Mouse (Mus musculus) right cerebral cortex, postnatal 14 days (tissue): ENCODE measurements around the gene Gm13102.
"Not testable (repeated sequence)": the region's sequence is repeated elsewhere in the genome, so short reads cannot be mapped to it uniquely, and the experiment has no call there.

ENCODE experiments used
- DNase-seq: peaks from one replicate; pipeline ENCODE4 v3.0.0; 2022

Gm13102 gene

GRCm38 (mm10) chr4:144106174-144106573, at the start of gene Gm13102:
TSS of gene Gm13102 (plus strand) at chr4:144106474.
- DNase-seq = not testable (repeated sequence)

GRCm38 (mm10) chr4:144058826-144059225, 47.4 kb upstream of the Gm13102 start, which contains the start of gene Pramel4:
TSS of gene Pramel4 (plus strand) at chr4:144059126.
- not testable (repeated sequence) for DNase-seq
